Mouse (Mus musculus): Measurements from ENCODE around the gene Cfap61. TPM values are rescaled to one million over a fixed set of nuclear protein-coding genes. Genes with fewer than 3 reads are reported as not detected.

Cfap61 gene
- polyA plus RNA-seq, 1 experiment from 2014 or later = 3.4 TPM

- H3K4me3 ChIP-seq (replicated peaks) = peak overlapping the region; percentile 33
- no peak overlapping the region for H3K27ac ChIP-seq (replicated peaks)
- H3K4me1 ChIP-seq = peaks cover 36% of the 10 kb centered on the region
- H3K9ac ChIP-seq = no peak overlapping the region
- WGBS = 3% methylated on average over 40 of the region's 40 CpGs
- H3K36me3 ChIP-seq = no peaks in the 10 kb centered on the region
- peaks cover 79% of the 10 kb centered on the region for H3K27me3 ChIP-seq
- H3K9me3 ChIP-seq (replicated peaks) = no peaks in the 10 kb centered on the region
- H3K4me2 ChIP-seq (replicated peaks) = peak overlapping the region; percentile 47
- no peak for ATAC-seq (ENCODE audit: insufficient number of reproducible peaks, low FRiP score, low TSS enrichment, low read depth)
These were observed 283.6 kb downstream of the Cfap61 start for GRCm38 (mm10) chr2:146218161-146218691.

GRCm38 (mm10) chr2:146218881-146219535 lies 284.4 kb downstream of the Cfap61 start:
- ATAC-seq (ENCODE audit: insufficient number of reproducible peaks, low FRiP score, low TSS enrichment, low read depth) = no peak
- 8% methylated on average over 19 of the region's 19 CpGs for WGBS
- Histone ChIP-seq H3K9me3 (replicated peaks) (no peaks in the 10 kb centered on the region), H3K36me3 (no peaks in the 10 kb centered on the region), H3K4me2 (replicated peaks) (no peak overlapping the region), H3K4me1 (peaks cover 40% of the 10 kb centered on the region), H3K4me3 (replicated peaks) (no peak overlapping the region; the same call in 1 of the 2 replicates), H3K9ac (no peak overlapping the region), H3K27me3 (peaks cover 87% of the 10 kb centered on the region), H3K27ac (replicated peaks) (no peak overlapping the region)

GRCm38 (mm10) chr2:146219791-146220190 lies 285.2 kb downstream of the Cfap61 start:
- H3K4me1 ChIP-seq = peaks cover 40% of the 10 kb centered on the region
- WGBS = 12% methylated on average over 11 of the region's 11 CpGs
- no peak overlapping the region for H3K4me2 ChIP-seq (replicated peaks)
- no peak for ATAC-seq (ENCODE audit: insufficient number of reproducible peaks, low FRiP score, low TSS enrichment, low read depth)
- no peaks in the 10 kb centered on the region for H3K36me3 ChIP-seq
- H3K9me3 ChIP-seq (replicated peaks) = no peaks in the 10 kb centered on the region
- H3K4me3 ChIP-seq (replicated peaks) = no peak overlapping the region
- H3K9ac ChIP-seq = no peak overlapping the region
- no peak overlapping the region for H3K27ac ChIP-seq (replicated peaks)
- peaks cover 89% of the 10 kb centered on the region for H3K27me3 ChIP-seq

GRCm38 (mm10) chr2:146220591-146221075 lies 286.0 kb downstream of the Cfap61 start:
- 2% methylated on average over 24 of the region's 24 CpGs for WGBS
- Histone ChIP-seq H3K4me3 (replicated peaks) (peak overlapping the region; percentile 52), H3K9ac (no peak overlapping the region), H3K36me3 (no peaks in the 10 kb centered on the region), H3K27me3 (peaks cover 88% of the 10 kb centered on the region), H3K27ac (replicated peaks) (no peak overlapping the region), H3K4me2 (replicated peaks) (peak overlapping the region; percentile 99), H3K4me1 (peaks cover 40% of the 10 kb centered on the region), H3K9me3 (replicated peaks) (no peaks in the 10 kb centered on the region)
- no peak for ATAC-seq (ENCODE audit: insufficient number of reproducible peaks, low FRiP score, low TSS enrichment, low read depth)

- Histone ChIP-seq H3K27me3 (peaks cover 88% of the 10 kb centered on the region), H3K36me3 (no peaks in the 10 kb centered on the region), H3K4me2 (replicated peaks) (peak within 1 kb of the TSS; percentile 99), H3K9me3 (replicated peaks) (no peaks in the 10 kb centered on the region), H3K4me3 (replicated peaks) (peak within 1 kb of the TSS; percentile 52), H3K4me1 (peaks cover 40% of the 10 kb centered on the region), H3K27ac (replicated peaks) (no peak within 1 kb of the TSS), H3K9ac (peak within 1 kb of the TSS; percentile 6; the same call in 1 of the 2 replicates)
- WGBS = under 1% methylated on average over 80 of the region's 86 CpGs
- peak; percentile 66 for ATAC-seq (ENCODE audit: insufficient number of reproducible peaks, low FRiP score, low TSS enrichment, low read depth)
These were observed 286.7 kb downstream of the Cfap61 start, which contains the start of gene Insm1 for GRCm38 (mm10) chr2:146221076-146221928. TSS of gene Insm1 (plus strand) at chr2:146221921.

GRCm38 (mm10) chr2:146221929-146222278 lies 287.3 kb downstream of the Cfap61 start:
- Histone ChIP-seq H3K27ac (replicated peaks) (no peak overlapping the region), H3K36me3 (no peaks in the 10 kb centered on the region), H3K4me2 (replicated peaks) (peak overlapping the region; percentile 99), H3K4me1 (peaks cover 40% of the 10 kb centered on the region), H3K9ac (no peak overlapping the region; the same call in 1 of the 2 replicates), H3K4me3 (replicated peaks) (peak overlapping the region; percentile 52), H3K27me3 (peaks cover 91% of the 10 kb centered on the region), H3K9me3 (replicated peaks) (no peaks in the 10 kb centered on the region)
- WGBS = under 1% methylated on average over 38 of the region's 44 CpGs
- ATAC-seq (ENCODE audit: insufficient number of reproducible peaks, low FRiP score, low TSS enrichment, low read depth) = peak; percentile 48; the same call in 1 of the 2 replicates

- Histone ChIP-seq H3K9me3 (replicated peaks) (no peaks in the 10 kb centered on the region), H3K27me3 (peaks cover 93% of the 10 kb centered on the region), H3K9ac (peak overlapping the region; percentile 6; the same call in 1 of the 2 replicates), H3K4me1 (peaks cover 40% of the 10 kb centered on the region), H3K4me2 (replicated peaks) (peak overlapping the region; percentile 99), H3K4me3 (replicated peaks) (peak overlapping the region; percentile 52), H3K27ac (replicated peaks) (no peak overlapping the region), H3K36me3 (no peaks in the 10 kb centered on the region)
- WGBS = under 1% methylated on average over 111 of the region's 133 CpGs
- ATAC-seq (ENCODE audit: insufficient number of reproducible peaks, low FRiP score, low TSS enrichment, low read depth) = 0 out of 2 replicates have a peak, but pooled peaks have one; percentile 9
These were observed 287.9 kb downstream of the Cfap61 start for GRCm38 (mm10) chr2:146222279-146223175.

GRCm38 (mm10) chr2:146223176-146223905 lies 288.8 kb downstream of the Cfap61 start:
- Histone ChIP-seq H3K4me1 (peaks cover 34% of the 10 kb centered on the region), H3K9ac (no peak overlapping the region), H3K4me3 (replicated peaks) (peak overlapping the region; percentile 52), H3K9me3 (replicated peaks) (no peaks in the 10 kb centered on the region), H3K4me2 (replicated peaks) (peak overlapping the region; percentile 99), H3K36me3 (no peaks in the 10 kb centered on the region), H3K27me3 (peaks cover 93% of the 10 kb centered on the region), H3K27ac (replicated peaks) (no peak overlapping the region)
- WGBS = 1% methylated on average over 74 of the region's 75 CpGs
- no peak for ATAC-seq (ENCODE audit: insufficient number of reproducible peaks, low FRiP score, low TSS enrichment, low read depth)

- H3K27me3 ChIP-seq = peaks cover 94% of the 10 kb centered on the region
- H3K9ac ChIP-seq = no peak overlapping the region
- no peak overlapping the region for H3K27ac ChIP-seq (replicated peaks)
- H3K4me2 ChIP-seq (replicated peaks) = no peak overlapping the region
- H3K4me1 ChIP-seq = peaks cover 31% of the 10 kb centered on the region
- H3K9me3 ChIP-seq (replicated peaks) = no peaks in the 10 kb centered on the region
- ATAC-seq (ENCODE audit: insufficient number of reproducible peaks, low FRiP score, low TSS enrichment, low read depth) = no peak
- no peaks in the 10 kb centered on the region for H3K36me3 ChIP-seq
- 12% methylated on average over 7 of the region's 7 CpGs for WGBS
- H3K4me3 ChIP-seq (replicated peaks) = peak overlapping the region; percentile 52; the same call in 1 of the 2 replicates
These were observed 289.6 kb downstream of the Cfap61 start for GRCm38 (mm10) chr2:146224141-146224540.

- Histone ChIP-seq H3K4me2 (replicated peaks) (no peak overlapping the region), H3K4me1 (peaks cover 29% of the 10 kb centered on the region), H3K9ac (no peak overlapping the region), H3K36me3 (no peaks in the 10 kb centered on the region), H3K27me3 (peaks cover 82% of the 10 kb centered on the region), H3K27ac (replicated peaks) (no peak overlapping the region), H3K4me3 (replicated peaks) (no peak overlapping the region), H3K9me3 (replicated peaks) (no peaks in the 10 kb centered on the region)
- no peak for ATAC-seq (ENCODE audit: insufficient number of reproducible peaks, low FRiP score, low TSS enrichment, low read depth)
- 11% methylated on average over 6 of the region's 6 CpGs for whole genome bisulfite sequencing
These were observed 291.2 kb downstream of the Cfap61 start for GRCm38 (mm10) chr2:146225818-146226217.
